Mouse (Mus musculus) olfactory bulb, adult 2 months (tissue): ENCODE data around the gene Gbe1.

Experiments used
- CTCF ChIP-seq: fragments of 200-500 bp; IDR thresholded peaks from 2 replicates; pipeline ENCODE4 v1.5.1; 2012; ENCODE audit warnings: low read depth, mild to moderate bottlenecking, low read length, moderate library complexity; ENCODE audit not compliant: insufficient read depth
- POLR2A ChIP-seq: fragments of 200-500 bp; IDR thresholded peaks from 2 replicates; pipeline ENCODE4 v1.6.1; 2012; ENCODE audit warnings: mild to moderate bottlenecking, low read depth, low read length, moderate library complexity; ENCODE audit not compliant: insufficient read depth

DNA sequence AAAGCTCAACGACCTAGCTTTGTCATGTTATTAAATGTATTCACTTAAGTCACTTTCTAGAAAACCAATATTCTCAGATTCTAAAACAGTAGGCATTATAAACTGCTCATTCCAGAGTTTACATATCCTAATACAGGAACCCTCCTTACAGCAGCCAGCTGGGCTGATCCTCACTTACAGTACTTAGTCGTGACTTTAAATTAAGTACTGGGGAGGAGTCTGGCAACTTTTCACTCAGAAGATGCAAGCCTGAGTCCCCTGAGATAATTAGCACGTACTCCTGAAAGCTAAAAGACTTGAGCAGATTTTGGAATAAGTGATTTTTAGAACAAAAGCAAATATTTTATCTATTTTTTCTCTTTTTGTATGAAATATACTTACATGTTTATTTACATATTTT, 1.5 kb downstream of the Gbe1 start:
- TF ChIP-seq CTCF (no peak), POLR2A (no peak)
